Mouse (Mus musculus) cerebellum, adult 8-10 months (tissue): ENCODE results near the gene Rbms2.

Experiments used
- DNase-seq: peaks from one replicate; pipeline ENCODE4 v3.0.0; 2022

The Rbms2 gene

DNA sequence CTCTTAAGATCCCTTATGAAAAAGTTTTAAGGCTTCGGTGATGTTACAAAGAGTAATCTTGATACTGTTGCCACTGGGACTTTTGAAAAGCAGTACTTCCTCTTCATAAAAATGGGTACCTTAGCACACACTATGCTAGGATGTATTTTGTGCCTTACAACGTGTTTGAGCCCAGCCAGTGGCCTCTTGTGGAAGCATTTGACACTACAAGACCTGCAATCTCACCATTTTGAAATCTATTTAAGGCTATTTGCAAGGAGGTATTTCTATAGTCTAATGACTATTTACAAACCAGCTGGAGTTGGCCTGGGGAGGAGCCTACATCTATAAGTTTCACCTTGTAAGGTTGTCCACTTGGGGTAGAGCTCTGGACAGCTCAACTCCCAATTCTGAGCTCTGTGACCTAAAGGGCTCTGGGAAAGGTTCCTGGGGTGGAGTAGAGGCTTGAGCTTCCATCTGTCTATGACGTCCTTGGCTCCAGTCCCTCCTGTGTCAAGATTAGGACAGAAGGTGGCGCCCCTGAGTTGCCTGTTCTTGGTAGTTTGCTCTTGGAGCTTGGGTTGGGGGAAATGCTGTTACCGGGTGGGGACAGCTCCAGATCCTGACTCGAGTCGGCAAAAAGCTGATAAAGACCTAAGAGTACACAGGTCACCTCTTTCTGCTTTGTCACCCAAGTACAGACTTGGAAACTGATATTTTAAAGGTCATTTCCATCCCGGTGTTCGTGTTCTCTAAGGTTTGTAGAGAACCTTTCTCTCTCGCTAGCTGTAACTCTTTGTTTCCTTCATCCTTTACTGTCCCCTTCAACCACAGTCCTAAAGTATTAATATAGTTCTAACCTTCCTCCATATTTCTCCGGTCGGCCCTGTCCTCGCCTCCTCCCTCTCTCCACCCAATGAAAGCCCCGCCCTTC, 89.2 kb downstream of the Rbms2 start:
- DNase-seq = peak; percentile 90

DNA sequence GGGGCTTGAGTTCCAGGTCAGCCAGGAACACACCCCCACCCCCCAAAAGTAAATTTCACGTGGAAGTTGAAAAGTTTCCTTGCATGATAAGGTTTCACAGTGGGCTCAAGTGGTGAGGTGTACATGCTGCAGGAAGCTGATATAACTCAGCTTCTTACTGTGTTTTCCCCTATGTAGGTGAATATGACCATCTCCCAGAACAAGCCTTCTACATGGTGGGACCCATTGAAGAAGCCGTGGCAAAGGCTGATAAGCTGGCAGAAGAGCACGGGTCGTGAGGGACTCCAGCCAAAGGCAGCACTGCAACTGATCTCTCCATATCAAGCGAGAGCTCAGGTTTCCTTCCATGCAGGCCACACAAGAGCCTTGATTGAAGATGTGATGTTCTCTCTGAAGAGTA, 90.3 kb downstream of the Rbms2 start:
- no peak for DNase-seq

DNA sequence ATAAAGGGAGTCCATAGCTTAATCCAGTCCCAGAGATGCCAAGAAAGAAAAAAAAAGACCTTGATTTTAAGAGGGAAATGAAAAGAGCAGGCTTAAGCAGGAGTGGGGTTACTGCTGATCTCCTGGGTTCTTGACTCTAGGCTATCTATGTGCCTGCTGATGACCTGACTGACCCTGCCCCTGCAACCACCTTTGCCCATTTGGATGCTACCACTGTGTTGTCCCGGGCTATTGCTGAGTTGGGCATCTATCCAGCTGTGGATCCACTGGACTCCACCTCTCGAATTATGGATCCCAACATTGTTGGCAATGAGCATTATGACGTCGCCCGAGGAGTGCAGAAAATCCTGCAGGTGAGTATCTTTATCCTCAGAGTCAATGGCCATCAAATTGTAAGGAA, 91.9 kb downstream of the Rbms2 start:
- DNase-seq = no peak

DNA sequence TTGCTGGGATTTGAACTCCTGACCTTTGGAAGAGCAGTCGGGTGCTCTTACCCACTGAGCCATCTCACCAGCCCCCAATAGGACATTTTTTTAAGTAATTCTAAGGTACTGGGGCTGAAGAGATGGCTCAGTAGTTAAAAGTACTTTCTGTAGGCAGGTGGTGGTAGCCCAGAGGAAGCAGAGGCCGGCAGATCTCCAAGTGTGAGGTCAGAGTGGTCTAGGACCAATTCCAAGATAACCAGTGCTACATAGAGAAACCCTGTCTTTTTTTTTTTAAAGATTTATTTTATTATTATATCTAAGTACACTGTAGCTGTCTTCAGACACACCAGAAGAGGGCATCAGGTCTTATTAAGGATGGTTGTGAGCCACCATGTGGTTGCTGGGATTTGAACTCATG, 92.9 kb downstream of the Rbms2 start:
- DNase-seq = peak; percentile 27

DNA sequence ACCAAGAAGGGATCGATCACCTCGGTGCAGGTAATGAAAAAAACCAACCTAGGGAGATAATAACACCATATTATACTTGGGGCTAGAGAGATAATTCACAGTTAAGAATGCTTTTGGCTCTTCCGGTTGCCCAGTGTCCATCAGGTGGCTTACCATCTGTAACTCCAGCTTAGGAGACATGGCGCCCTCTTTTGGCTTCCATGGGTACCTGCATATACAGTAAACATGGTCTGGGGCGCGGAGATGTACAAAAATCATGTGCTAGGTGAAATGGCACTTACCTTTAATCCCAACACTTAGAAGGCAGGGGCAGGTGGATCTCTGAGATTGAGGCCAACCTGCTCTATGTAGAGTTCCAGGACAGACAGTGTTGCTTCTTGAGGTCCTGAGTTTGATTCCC, 93.7 kb downstream of the Rbms2 start:
- peak; percentile 35 for DNase-seq

DNA sequence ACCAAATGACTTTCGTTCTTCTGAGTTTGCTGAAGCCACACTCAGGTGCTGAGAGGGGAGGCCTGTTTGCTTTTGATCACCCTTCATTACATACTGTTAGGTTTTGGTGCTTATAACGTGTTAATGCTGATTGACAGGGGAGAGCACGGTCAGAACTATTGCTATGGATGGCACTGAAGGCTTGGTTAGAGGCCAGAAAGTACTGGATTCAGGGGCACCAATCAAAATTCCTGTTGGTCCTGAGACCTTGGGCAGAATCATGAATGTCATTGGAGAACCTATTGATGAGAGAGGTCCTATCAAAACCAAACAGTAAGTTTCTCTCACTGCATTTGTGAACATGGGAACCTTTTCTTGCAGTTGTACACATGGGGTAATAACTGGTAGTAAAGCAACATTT, 95.9 kb downstream of the Rbms2 start:
- DNase-seq = no peak

DNA sequence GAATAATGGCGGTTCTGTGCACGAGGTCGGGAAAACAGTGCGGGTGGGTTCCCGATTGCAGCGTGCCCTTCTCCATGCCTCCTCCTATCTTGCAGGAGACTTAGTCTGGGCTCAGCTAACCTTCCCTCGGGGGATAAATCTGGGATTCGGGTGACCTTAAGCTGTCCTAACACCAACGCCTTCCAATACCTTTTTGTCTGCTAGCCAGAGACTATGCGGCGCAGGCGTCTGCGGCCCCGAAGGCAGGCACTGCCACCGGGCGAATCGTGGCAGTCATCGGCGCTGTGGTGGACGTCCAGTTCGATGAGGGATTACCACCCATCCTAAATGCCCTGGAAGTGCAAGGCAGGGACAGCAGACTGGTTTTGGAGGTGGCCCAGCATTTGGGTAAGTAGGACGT, 96.4 kb downstream of the Rbms2 start:
- peak; percentile 52 for DNase-seq

DNA sequence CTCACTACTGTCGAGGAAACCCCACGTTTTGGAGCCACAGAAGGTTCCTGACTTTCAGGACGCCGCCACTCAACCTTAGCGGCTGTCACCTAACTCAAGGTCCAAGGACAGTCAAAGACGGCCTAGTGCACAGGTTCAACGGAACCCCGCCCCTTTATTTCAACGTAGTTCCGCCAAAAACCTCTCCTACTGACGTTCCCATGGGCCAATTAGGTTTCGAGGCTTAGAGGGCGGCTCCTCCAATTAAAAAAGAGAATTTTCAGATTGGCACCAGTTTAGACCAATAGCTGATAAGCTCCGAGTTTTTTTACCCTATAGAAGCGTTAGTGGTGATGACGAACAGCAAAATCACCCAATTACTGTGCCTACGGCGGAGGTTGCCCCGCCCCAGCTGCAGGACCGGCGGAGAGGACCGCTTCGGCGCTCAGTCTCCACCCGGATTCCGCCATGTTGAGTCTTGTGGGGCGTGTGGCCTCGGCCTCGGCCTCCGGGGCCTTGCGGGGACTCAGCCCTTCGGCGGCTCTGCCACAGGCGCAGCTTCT, 97.1 kb downstream of the Rbms2 start, which contains the start of gene Atp5b:
Gene Atp5b (plus strand): TSS at position 394 of the 542 bp plus-strand sequence.
- DNase-seq = peak; percentile 99

DNA sequence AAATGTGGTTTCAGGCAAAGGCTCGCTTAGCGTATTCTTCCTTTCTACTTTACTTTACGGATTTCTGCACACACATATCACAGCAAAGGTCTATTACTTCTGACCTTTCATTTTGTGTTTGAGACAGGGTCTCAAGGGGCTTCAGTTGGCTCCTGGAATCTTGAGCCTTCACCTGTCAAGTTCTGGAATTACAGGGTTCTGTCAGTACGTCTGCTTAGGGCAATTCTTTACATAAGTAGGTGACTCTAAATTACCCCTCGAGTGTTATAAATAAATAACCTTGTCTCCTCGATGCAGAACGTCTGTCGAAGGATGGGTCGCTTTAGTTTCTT, 97.7 kb downstream of the Rbms2 start:
- DNase-seq = peak; percentile 19

DNA sequence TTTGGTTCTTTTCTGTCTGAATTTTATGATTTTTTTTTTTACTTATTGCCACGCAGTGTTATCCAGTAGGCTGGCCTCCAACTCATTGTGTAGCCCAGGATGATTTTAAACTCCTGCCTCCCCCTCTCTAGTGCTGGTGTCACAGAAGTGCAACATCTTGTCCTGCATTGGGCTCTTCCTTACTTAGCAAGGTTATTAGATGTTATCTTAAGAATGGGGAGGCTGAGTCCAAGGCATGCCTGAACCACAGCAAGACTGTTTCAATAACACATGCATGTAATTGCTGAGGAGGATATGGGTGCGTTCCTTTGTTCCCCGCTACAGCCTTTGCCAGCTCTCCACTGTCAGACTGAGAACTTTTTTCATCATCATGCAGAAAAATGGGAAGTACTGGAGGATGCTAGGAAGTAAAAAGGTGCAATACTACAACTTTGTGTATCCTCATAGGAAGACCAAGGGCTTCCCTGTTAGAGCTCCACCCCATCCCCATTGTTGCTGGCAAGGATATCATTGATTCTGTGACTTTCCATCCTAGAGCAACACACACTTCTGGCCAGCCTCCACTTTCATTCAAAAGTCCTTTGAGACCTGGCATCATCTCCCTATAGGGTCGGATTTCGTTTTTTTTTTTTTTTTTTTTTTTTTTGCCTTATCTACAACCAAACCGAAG, 98.2 kb downstream of the Rbms2 start:
- DNase-seq = peak; percentile 27
